Mouse (Mus musculus) embryonic facial prominence, embryonic 10.5 days (tissue): ENCODE data around the gene Stmn1. TPM values are rescaled to one million over a fixed set of nuclear protein-coding genes. Genes with fewer than 3 reads are reported as not detected.

Experiments
- DNase-seq: peaks from one replicate; pipeline ENCODE4 v3.0.0-alpha.2; 2017; ENCODE audit warnings: low spot score
- H3K27ac ChIP-seq: fragments of 300-500 bp; sonication (generic); replicated peaks from 2 replicates; pipeline ENCODE4 v1.5.1; 2016; ENCODE audit warnings: mild to moderate bottlenecking
- H3K27me3 ChIP-seq: fragments of 300-500 bp; sonication (generic); replicated peaks from 2 replicates; pipeline ENCODE4 v1.6.1; 2016; ENCODE audit warnings: low read depth, mild to moderate bottlenecking; ENCODE audit not compliant: poor library complexity, severe bottlenecking
- H3K36me3 ChIP-seq: fragments of 300-500 bp; sonication (generic); replicated peaks from 2 replicates; pipeline ENCODE4 v1.6.1; 2016; ENCODE audit warnings: mild to moderate bottlenecking, moderate library complexity
- H3K4me1 ChIP-seq: fragments of 300-500 bp; sonication (generic); 2 replicates; pipeline ENCODE4 v1.6.1; 2016
- H3K4me3 ChIP-seq: fragments of 300-500 bp; sonication (generic); 2 replicates; pipeline ENCODE4 v1.5.1; 2016; ENCODE audit warnings: mild to moderate bottlenecking, moderate library complexity
- H3K9me3 ChIP-seq: fragments of 300-500 bp; sonication (generic); 2 replicates; pipeline ENCODE4 v1.6.1; 2016; ENCODE audit warnings: mild to moderate bottlenecking
- WGBS: fragments of 180-500 bp; shearing (Covaris S2); methylation state at CpG from one replicate; pipeline ENCODE4 v1.1.7; 2016; 5-methylcytosine and 5-hydroxymethylcytosine counted together
- microRNA-seq: library from miRNA; unstranded; fragments of <30 nt; microRNA quantifications from one replicate; pipeline ENCODE4, GENCODE M21; 2017
- polyA plus RNA-seq: library from polyadenylated mRNA; unstranded; fragments of >200 nt; fragmentation: Nextera tagmentation; extraction: Ambion mirVana; gene quantifications from 2 replicates; pipeline ENCODE4 v1.2.1, GENCODE M21; 2016

The Stmn1 gene
- polyA plus RNA-seq, 1 experiment from 2014 or later, result 2,556 TPM

GRCm38 (mm10) chr4:134511730-134512129, 43.6 kb downstream of the Stmn1 start:
- no peaks in the 10 kb centered on the region for H3K27me3 ChIP-seq
- WGBS, result 80% methylated on average over 6 of the region's 6 CpGs
- H3K4me1 ChIP-seq, result peaks cover 35% of the 10 kb centered on the region
- no peaks in the 10 kb centered on the region for H3K9me3 ChIP-seq
- peaks cover 18% of the 10 kb centered on the region for H3K36me3 ChIP-seq
- H3K27ac ChIP-seq, result peak overlapping the region; percentile 91; the same call in 1 of the 2 replicates
- DNase-seq, result no peak
- peak overlapping the region; percentile 70 for H3K4me3 ChIP-seq

GRCm38 (mm10) chr4:134512798-134513197, 44.7 kb downstream of the Stmn1 start:
- 35% methylated on average over 15 of the region's 15 CpGs for WGBS
- peak; percentile 74 for DNase-seq

GRCm38 (mm10) chr4:134514309-134514930, 46.3 kb downstream of the Stmn1 start:
- Histone ChIP-seq H3K27me3 (no peaks in the 10 kb centered on the region), H3K4me3 (no peak overlapping the region), H3K27ac (no peak overlapping the region), H3K4me1 (peaks cover 41% of the 10 kb centered on the region), H3K36me3 (peaks cover 32% of the 10 kb centered on the region), H3K9me3 (no peaks in the 10 kb centered on the region)
- 90% methylated on average over 11 of the region's 11 CpGs for WGBS
- no peak for DNase-seq

More at GRCm38 (mm10) chr4:134512798-134513197, 44.7 kb downstream of the Stmn1 start:
- H3K27ac ChIP-seq, result peak overlapping the region; percentile 15; the same call in 1 of the 2 replicates
- H3K27me3 ChIP-seq, result no peaks in the 10 kb centered on the region
- H3K4me3 ChIP-seq, result peak overlapping the region; percentile 70
- peaks cover 25% of the 10 kb centered on the region for H3K36me3 ChIP-seq
- H3K4me1 ChIP-seq, result peaks cover 41% of the 10 kb centered on the region
- no peaks in the 10 kb centered on the region for H3K9me3 ChIP-seq

- Histone ChIP-seq H3K4me3 (no peak overlapping the region), H3K27me3 (no peaks in the 10 kb centered on the region), H3K27ac (no peak overlapping the region), H3K36me3 (peaks cover 44% of the 10 kb centered on the region), H3K4me1 (peaks cover 38% of the 10 kb centered on the region), H3K9me3 (no peaks in the 10 kb centered on the region)
- WGBS, result 77% methylated on average over 7 of the region's 7 CpGs
- no peak for DNase-seq
Measured at GRCm38 (mm10) chr4:134515614-134516013, 47.5 kb downstream of the Stmn1 start.

DNA sequence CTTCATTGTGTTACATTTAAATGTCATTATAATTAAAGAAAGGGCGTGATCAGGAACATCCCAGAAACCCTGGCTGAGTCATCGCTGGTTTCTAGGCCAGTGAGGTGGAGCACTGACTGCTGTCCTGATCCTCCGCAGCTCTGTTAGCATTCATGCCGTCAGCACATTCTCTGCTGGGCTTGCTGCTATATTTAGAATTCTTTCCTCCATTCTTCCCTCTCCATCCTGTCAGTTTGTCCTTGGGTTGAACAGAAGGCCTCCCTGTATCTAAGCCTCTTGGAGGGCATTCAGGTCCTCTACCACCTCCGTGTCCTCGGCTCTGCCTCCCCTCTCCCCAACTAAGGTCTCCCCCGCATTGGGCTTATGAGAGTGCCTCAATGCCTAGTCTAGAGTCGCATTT, 48.9 kb downstream of the Stmn1 start:
- peaks cover 57% of the 10 kb centered on the region for H3K36me3 ChIP-seq
- 86% methylated on average over 8 of the region's 8 CpGs for WGBS
- no peak overlapping the region for H3K27ac ChIP-seq
- no peak for DNase-seq
- H3K9me3 ChIP-seq, result no peaks in the 10 kb centered on the region
- H3K27me3 ChIP-seq, result no peaks in the 10 kb centered on the region
- peaks cover 28% of the 10 kb centered on the region for H3K4me1 ChIP-seq
- no peak overlapping the region for H3K4me3 ChIP-seq

DNA sequence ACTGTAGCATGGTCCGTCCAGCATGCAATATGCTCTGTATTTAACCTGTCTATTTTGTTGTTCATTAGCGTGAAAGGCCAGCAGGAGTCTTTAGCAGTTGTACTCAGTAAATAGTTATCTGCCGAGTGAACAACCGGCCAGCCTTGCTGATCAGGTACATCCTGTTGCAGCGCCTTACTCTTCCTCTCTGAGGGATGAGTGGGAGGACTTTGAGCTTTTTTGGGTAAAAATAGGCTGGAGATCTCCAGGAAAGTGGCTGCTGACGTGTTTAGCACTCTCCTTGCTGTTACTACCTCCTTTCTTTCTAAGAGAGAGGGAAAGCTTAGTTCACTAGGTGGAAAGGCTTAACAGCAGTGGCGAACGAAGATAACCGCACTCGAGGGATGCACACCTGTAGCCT, 49.6 kb downstream of the Stmn1 start:
- no peak for DNase-seq
- 92% methylated on average over 10 of the region's 10 CpGs for WGBS
- no peak overlapping the region for H3K4me3 ChIP-seq
- H3K27me3 ChIP-seq, result no peaks in the 10 kb centered on the region
- peaks cover 24% of the 10 kb centered on the region for H3K4me1 ChIP-seq
- no peak overlapping the region for H3K27ac ChIP-seq
- H3K9me3 ChIP-seq, result no peaks in the 10 kb centered on the region
- H3K36me3 ChIP-seq, result peaks cover 64% of the 10 kb centered on the region

DNA sequence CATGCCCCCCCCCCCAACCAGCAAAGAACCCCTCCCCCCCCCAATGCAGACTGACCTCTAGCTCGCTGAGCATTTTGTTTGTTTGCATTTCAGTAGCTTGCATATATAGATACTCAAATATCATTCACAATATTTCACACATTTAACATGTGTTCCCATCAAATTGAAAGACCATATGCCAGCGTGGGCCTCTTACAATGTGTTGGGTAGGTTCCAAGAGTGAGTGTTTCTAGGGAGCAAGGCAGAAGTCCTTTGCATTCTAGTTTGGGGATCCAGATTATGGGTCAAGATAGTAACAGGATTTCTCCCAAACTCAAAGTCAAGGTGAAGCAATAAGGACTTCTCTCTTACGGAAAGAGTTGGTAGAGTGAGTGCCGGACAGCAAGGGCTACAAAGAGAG, 50.4 kb downstream of the Stmn1 start:
- no peak for DNase-seq
- Histone ChIP-seq H3K36me3 (peaks cover 72% of the 10 kb centered on the region), H3K9me3 (no peaks in the 10 kb centered on the region)

DNA sequence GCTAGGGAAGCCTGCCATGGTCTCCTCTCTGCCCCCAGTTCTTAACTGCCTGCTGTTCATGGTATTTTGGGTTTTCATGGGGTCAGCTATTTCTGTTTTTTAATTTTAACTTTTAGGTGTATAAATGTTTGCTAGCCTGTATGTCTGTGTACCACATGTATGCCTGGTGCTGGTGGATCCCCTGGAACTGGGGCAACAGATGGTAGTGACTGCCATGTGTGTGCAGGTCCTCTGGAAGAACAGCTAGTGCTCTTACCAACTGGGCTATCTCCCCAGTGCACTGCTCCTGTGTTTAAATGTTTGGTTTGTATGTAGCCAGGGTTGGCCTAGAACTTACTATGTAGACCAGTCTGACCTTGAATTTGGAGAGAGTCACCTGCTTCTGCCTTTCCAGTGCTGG, 51.2 kb downstream of the Stmn1 start:
- H3K36me3 ChIP-seq, result peaks cover 73% of the 10 kb centered on the region
- DNase-seq, result no peak

More for the DNA sequence above, 50.4 kb downstream of the Stmn1 start:
- Histone ChIP-seq H3K4me1 (peaks cover 17% of the 10 kb centered on the region), H3K27ac (no peak overlapping the region), H3K4me3 (no peak overlapping the region), H3K27me3 (no peaks in the 10 kb centered on the region)
- 97% methylated on average over 4 of the region's 4 CpGs for WGBS

More for the DNA sequence above, 51.2 kb downstream of the Stmn1 start:
- no peaks in the 10 kb centered on the region for H3K9me3 ChIP-seq
- H3K4me3 ChIP-seq, result no peak overlapping the region
- peaks cover 10% of the 10 kb centered on the region for H3K4me1 ChIP-seq
- no peak overlapping the region for H3K27ac ChIP-seq
- H3K27me3 ChIP-seq, result no peaks in the 10 kb centered on the region

Small RNA genes within 50 kb of the gene (microRNA-seq; reads per million reads assigned to microRNA genes)
- not detected for gene Gm23634

Other genes starting within 250 kb of the Stmn1 start
- not detected in 2 replicates for gene Catsper4, start 240.9 kb upstream of the Stmn1 start, polyA plus RNA-seq
- 2.6 and 3.4 TPM in 2 replicates for gene Cnksr1, start 229.9 kb upstream of the Stmn1 start, polyA plus RNA-seq
- gene E130218I03Rik, start 224.7 kb upstream of the Stmn1 start, polyA plus RNA-seq, result 0.32 and 1.1 TPM in 2 replicates
- 21.0 and 21.8 TPM in 2 replicates for gene Zfp593, start 222.7 kb upstream of the Stmn1 start, polyA plus RNA-seq
- not detected in 2 replicates for gene Gm30191, start 221.4 kb upstream of the Stmn1 start, polyA plus RNA-seq
- 7.4 and 7.9 TPM in 2 replicates for gene Grrp1, start 214.2 kb upstream of the Stmn1 start, polyA plus RNA-seq
- 19.2 and 24.3 TPM in 2 replicates for gene Pdik1l, start 180.4 kb upstream of the Stmn1 start, polyA plus RNA-seq
- gene Trim63, start 153.2 kb upstream of the Stmn1 start, polyA plus RNA-seq, result 0.31 and 0.34 TPM in 2 replicates
- gene Slc30a2, start 125.1 kb upstream of the Stmn1 start, polyA plus RNA-seq, result 0.07 TPM in 1 of 2 replicates, not detected in the other
- gene Extl1, start 84.5 kb upstream of the Stmn1 start, polyA plus RNA-seq, result 0.25 and 0.66 TPM in 2 replicates
- 7.0 and 8.3 TPM in 2 replicates for gene Pafah2, start 72.0 kb upstream of the Stmn1 start, polyA plus RNA-seq
- gene Paqr7, start 28.4 kb downstream of the Stmn1 start, polyA plus RNA-seq, result 1.2 and 2.1 TPM in 2 replicates
- gene Aunip, start 42.7 kb downstream of the Stmn1 start, polyA plus RNA-seq, result 28.2 and 28.6 TPM in 2 replicates
- 107 and 114 TPM in 2 replicates for gene Mtfr1l, start 67.1 kb downstream of the Stmn1 start, polyA plus RNA-seq
- gene Selenon, start 83.8 kb downstream of the Stmn1 start, polyA plus RNA-seq, result 9.5 and 9.7 TPM in 2 replicates
- gene Man1c1, start 236.0 kb downstream of the Stmn1 start, polyA plus RNA-seq, result 2.6 and 2.8 TPM in 2 replicates